Mouse (Mus musculus) embryonic fibroblast, embryonic 13.5 days (primary cell): ENCODE measurements at regions not wholly inside any gene's neighbourhood (a gene's known extent, or its start where the extent isn't known, plus 50 kb on each side); places are given as distances from the start of the nearest gene placed in this dataset.

Source experiments
- H3K27ac ChIP-seq: 2 replicates; pipeline ENCODE4 v1.5.1; 2012; ENCODE audit warnings: low read length, control low read depth, inconsistent platforms; ENCODE audit not compliant: insufficient read depth
- H3K4me1 ChIP-seq: 2 replicates; pipeline ENCODE4 v1.6.1; 2011; ENCODE audit warnings: low read length; ENCODE audit not compliant: control insufficient read depth, insufficient read depth
- H3K4me3 ChIP-seq: 2 replicates; pipeline ENCODE4 v1.5.1; 2011; ENCODE audit warnings: mild to moderate bottlenecking, control low read depth, low read length; ENCODE audit not compliant: insufficient read depth
- CTCF ChIP-seq: IDR thresholded peaks from 2 replicates; pipeline ENCODE4 v1.5.1; 2011; ENCODE audit warnings: mild to moderate bottlenecking, control low read depth, low read length, moderate library complexity, borderline replicate concordance; ENCODE audit not compliant: insufficient read depth
- POLR2A ChIP-seq: IDR thresholded peaks from 2 replicates; pipeline ENCODE4 v1.6.1; 2011; ENCODE audit warnings: low read depth, mild to moderate bottlenecking, control low read depth, low read length, moderate library complexity

DNA sequence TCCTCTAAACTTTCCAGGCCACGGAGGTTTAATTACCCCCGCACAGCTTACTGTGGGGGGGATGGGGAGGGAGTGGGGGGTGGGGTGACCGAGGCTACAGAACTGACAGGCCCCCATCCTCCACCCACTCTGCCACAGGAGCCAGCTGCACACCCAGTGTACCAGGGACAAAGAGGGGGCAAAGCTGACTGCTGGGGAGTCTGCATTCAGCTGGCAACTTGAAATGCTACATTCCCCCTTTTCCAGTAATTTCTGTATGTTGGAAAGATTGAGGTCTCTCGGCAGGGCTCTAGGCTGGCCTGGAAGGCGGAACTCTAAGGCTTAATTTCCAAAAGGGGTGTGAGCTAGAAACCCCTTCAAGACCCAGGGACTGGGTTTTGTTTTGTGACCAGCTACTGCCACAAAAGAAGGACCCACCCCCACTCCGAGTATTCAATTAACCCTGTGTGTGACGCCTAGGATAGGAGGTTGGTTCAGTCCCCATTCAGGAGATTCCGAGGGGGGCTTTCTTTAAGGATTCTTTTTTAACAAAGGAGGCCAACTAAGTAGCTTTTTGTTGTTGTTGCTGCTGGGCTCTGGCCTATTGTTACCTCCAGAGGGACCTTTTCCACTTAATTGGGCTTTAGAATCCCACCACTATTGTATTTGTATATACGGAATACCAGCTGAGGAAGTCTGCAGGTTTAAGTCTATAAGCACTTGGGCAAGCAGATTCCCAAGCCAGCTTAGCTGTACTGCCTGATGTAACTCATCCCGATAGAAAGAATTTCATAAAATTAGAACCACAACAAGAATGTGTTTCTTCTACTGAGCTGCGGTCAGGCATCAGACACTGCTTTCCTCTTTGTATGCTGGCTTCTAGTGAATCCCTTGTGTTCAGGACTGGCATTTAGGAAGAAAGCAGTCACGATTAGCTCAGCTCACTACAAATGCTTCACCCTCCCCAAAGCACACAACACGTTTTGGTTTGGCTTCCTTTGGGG lies 191.2 kb downstream of the Sox11 start:
- H3K27ac ChIP-seq, result no peak overlapping the region
- TF ChIP-seq CTCF (no peak), POLR2A (no peak)

GRCm38 (mm10) chr12:27143310-27143709 lies 199.1 kb downstream of the Sox11 start:
- H3K4me1 ChIP-seq, result no peaks in the 10 kb centered on the region
- H3K4me3 ChIP-seq, result no peak overlapping the region
- no peak overlapping the region for H3K27ac ChIP-seq
- TF ChIP-seq CTCF (no peak), POLR2A (no peak)

More for the DNA sequence above, 191.2 kb downstream of the Sox11 start:
- Histone ChIP-seq H3K4me1 (no peaks in the 10 kb centered on the region), H3K4me3 (no peak overlapping the region)

DNA sequence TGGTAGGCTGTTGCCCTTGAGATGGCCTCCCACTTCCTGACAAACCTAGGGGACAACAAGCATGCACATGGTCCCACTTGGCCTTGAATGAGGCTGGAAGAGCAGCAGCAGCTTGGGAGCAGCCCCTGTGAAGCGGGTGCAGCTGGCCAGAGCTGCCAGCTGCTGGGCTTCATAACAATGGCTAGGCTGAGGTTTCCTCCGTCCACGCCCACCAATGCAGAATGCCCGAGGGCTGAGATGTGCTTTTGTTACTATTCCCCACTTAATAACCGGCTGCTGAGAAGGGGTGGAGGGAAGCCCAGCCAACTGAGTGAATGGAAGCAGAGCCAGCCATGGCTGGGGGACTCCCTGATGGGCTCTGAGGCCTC lies 202.1 kb downstream of the Sox11 start:
- H3K27ac ChIP-seq, result no peak overlapping the region
- H3K4me1 ChIP-seq, result peaks cover 2% of the 10 kb centered on the region; the same call in 1 of the 2 replicates
- TF ChIP-seq POLR2A, result no peak
- TF ChIP-seq CTCF, result no peak
- no peak overlapping the region for H3K4me3 ChIP-seq

- TF ChIP-seq POLR2A (no peak), CTCF (no peak)
- Histone ChIP-seq H3K4me1 (peaks cover 2% of the 10 kb centered on the region; the same call in 1 of the 2 replicates), H3K27ac (no peak overlapping the region), H3K4me3 (no peak overlapping the region)
Observed at GRCm38 (mm10) chr12:27139683-27140334, 202.6 kb downstream of the Sox11 start.

DNA sequence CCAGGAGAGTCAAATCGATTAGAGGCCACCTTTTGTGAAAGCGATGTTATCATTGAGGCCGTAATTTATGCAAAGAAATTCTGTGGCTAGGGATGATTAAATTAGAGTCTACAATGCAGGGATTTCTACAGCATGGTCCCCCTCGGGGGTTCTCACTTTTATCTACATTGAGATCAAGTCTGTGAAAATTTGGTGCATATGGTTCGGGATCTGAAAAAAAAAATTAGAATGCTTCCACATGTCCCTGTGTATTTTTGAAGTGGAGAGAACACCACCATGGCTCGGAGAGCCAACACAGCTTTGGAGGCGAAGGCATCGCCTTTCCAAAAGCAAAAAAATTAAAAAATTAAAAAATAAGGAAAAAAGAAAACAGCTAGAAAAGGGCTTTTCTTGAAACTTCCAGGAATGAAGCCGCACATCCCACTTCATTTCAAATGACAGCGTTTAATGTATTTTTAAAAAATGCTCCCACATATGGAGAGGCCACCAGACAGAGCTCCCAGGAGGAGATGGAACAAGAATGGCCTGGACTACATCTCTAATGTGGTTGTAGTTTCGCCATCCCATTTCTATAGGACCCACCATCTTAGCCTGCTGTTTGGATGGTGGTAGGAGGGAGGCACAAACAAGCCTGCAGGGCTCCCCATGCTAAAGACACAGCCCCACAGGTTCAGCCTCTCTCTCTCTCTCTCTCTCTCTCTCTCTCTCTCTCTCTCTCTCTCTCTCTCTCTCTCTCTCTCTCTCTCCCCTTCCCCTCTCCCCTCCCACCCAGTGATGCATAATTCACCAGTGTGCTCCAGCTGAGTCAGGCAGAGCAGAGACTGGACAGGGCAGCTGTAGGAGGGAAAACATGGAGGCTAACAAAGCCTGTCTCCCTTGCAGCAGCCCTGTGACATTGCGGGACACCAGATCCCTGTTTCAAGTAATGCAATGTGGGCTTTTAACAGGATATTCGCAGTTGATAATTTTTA lies 203.4 kb downstream of the Sox11 start:
- no peak overlapping the region for H3K4me3 ChIP-seq
- H3K4me1 ChIP-seq, result peaks cover 2% of the 10 kb centered on the region; the same call in 1 of the 2 replicates
- H3K27ac ChIP-seq, result no peak overlapping the region
- TF ChIP-seq CTCF (no peak), POLR2A (no peak)

GRCm38 (mm10) chr12:27135997-27136559 lies 206.3 kb downstream of the Sox11 start:
- H3K4me3 ChIP-seq, result no peak overlapping the region
- peaks cover 2% of the 10 kb centered on the region; the same call in 1 of the 2 replicates for H3K4me1 ChIP-seq
- H3K27ac ChIP-seq, result no peak overlapping the region; the same call in 1 of the 2 replicates
- TF ChIP-seq POLR2A (no peak), CTCF (no peak)

GRCm38 (mm10) chr12:27130544-27130943 lies 211.8 kb downstream of the Sox11 start:
- Histone ChIP-seq H3K4me3 (no peak overlapping the region), H3K27ac (no peak overlapping the region), H3K4me1 (no peaks in the 10 kb centered on the region)
- TF ChIP-seq CTCF (no peak), POLR2A (no peak)

GRCm38 (mm10) chr12:27127054-27127605 lies 215.2 kb downstream of the Sox11 start:
- no peak overlapping the region for H3K4me3 ChIP-seq
- no peak for TF ChIP-seq CTCF
- no peak for TF ChIP-seq POLR2A
- H3K27ac ChIP-seq, result no peak overlapping the region
- no peaks in the 10 kb centered on the region for H3K4me1 ChIP-seq
